Mouse (Mus musculus): ENCODE results near the gene Gse1.

- TF ChIP-seq CTCF (IDR thresholded peaks at IDR 0.05; ENCODE audit: borderline replicate concordance, insufficient read depth, low read depth, low read length), result no peak
- no peak for TF ChIP-seq POLR2A (IDR thresholded peaks at IDR 0.05; ENCODE audit: borderline replicate concordance, insufficient read depth, low read length)
Measured at GRCm38 (mm10) chr8:120463918-120464584, 235.8 kb downstream of the Gse1 start.

Measured in cerebellum, adult 2 months (tissue).